Mouse (Mus musculus): ENCODE measurements around the gene Drc3.

DNA sequence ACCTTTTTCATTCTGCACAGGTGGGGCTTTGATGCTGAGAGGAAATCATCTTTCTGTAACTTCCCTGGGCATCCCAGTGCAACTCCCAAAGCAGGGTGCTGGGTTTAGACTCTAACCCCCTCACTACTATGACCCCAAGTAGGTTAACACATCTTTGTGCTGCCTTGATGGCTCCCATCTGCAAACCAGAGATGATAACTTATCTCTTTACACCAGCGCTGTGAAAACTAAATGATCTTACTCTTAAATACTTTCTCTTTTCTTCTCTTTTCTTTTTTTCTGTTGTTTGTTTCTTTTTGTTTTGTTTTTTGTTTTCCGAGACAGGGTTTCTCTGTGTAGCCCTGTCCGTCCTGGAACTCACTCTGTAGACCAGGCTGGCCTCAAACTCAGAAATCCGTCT, 7.3 kb upstream of the Drc3 start:
- no peak for TF ChIP-seq CTCF (IDR thresholded peaks at IDR 0.05; ENCODE audit: low read depth, low read length)
- TF ChIP-seq POLR2A (IDR thresholded peaks at IDR 0.05; ENCODE audit: insufficient read depth, low read length), result no peak
- no peak for TF ChIP-seq EP300 (IDR thresholded peaks at IDR 0.05; ENCODE audit: insufficient read depth, low read depth, low read length)

Data from ES-Bruce4 (cell line).